Mouse (Mus musculus): Measurements from ENCODE around the gene Usp6nl. TPM values are rescaled to one million over a fixed set of nuclear protein-coding genes. Genes with fewer than 3 reads are reported as not detected.

Usp6nl gene
- total RNA-seq, 2 experiments from 2014 or later, result 13.1 to 13.5 TPM

- DNase-seq (ENCODE audit: low spot score in 2 of 2), result no peak
- H3K4me3 ChIP-seq, result no peak overlapping the region
- no peak overlapping the region for H3K27ac ChIP-seq
- TF ChIP-seq CTCF (conservative IDR thresholded peaks at IDR 0.05), result no peak
Measured at GRCm38 (mm10) chr2:6479620-6480019, 157.2 kb downstream of the Usp6nl start.

- no peak for TF ChIP-seq CTCF (conservative IDR thresholded peaks at IDR 0.05)
- no peak overlapping the region for H3K4me3 ChIP-seq
- no peak for DNase-seq (ENCODE audit: low spot score in 2 of 2)
- no peak overlapping the region for H3K27ac ChIP-seq
Measured at GRCm38 (mm10) chr2:6481966-6482365, 159.5 kb downstream of the Usp6nl start.

GRCm38 (mm10) chr2:6482411-6482810 lies 159.9 kb downstream of the Usp6nl start:
- DNase-seq (ENCODE audit: low spot score in 2 of 2), result no peak
- Histone ChIP-seq H3K4me3 (no peak overlapping the region), H3K27ac (no peak overlapping the region)
- no peak for TF ChIP-seq CTCF (conservative IDR thresholded peaks at IDR 0.05)

- no peak overlapping the region for H3K4me3 ChIP-seq
- no peak overlapping the region for H3K27ac ChIP-seq
- no peak for DNase-seq (ENCODE audit: low spot score in 2 of 2)
- no peak for TF ChIP-seq CTCF (conservative IDR thresholded peaks at IDR 0.05)
Measured at GRCm38 (mm10) chr2:6483081-6483992, 160.9 kb downstream of the Usp6nl start.

DNA sequence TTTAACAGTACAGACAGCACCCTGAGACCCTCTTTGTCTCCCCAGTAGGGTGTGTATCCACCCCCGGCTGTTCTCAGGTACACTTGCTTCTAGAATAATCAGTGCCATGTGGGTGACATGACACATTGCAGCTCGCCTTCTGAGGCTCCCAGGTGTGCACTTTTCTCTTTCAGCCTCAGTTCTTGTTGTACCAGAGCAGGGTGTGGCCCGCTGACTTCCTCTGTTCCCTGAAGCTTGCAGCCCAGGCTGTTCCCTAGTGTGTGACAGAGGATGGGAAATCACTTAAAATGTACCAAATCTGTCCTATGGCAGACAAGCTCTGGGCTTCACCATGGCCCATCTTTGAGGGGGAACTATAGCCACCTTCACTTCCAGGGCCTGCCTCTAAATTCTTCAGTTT lies 161.7 kb downstream of the Usp6nl start:
- no peak for TF ChIP-seq CTCF (conservative IDR thresholded peaks at IDR 0.05)
- no peak overlapping the region for H3K27ac ChIP-seq
- DNase-seq (ENCODE audit: low spot score in 2 of 2), result no peak
- H3K4me3 ChIP-seq, result no peak overlapping the region

DNA sequence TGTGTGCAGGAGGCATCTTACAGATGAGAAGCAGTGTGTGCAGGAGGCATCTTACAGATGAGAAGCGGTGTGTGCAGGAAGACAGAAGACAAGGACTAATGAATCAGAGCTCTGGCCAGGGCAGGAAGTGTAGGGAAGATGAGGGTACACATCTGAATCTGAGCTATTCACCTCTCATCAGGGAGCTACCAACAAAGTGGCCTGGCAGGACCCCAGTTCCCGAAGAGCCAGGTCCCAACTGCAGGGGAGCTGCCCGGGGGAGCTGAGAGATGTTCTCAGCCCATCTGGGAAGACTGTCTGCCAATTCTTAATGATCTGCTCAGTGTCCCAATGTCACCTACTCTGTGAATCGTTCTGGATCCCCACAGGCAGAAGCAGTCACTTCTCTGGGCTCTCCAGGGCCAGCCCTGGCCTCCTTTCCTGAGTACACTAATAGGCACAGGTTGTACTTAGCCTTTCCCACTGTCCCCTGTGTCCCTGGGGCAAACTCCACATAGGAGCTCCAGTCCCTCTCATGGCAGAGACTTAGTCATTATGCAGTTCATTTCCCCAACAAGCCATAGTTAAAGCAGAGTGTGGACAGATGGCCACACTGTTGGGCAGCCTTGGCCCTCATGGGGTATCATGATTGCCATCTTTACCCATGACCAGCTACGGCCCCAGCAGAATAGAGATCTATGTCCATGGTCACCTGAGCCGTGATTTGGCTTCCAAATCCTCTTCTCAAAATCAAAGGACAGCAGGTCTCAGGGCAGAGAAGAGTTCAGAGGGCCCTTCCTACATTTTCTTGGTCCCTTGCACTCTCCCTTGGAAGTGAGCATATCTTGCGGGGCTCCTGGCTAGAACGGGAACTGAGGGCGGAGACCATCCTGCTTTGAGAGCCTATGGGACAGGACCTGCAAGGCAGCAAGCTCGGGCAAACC lies 165.4 kb downstream of the Usp6nl start:
- H3K27ac ChIP-seq, result no peak overlapping the region
- no peak overlapping the region for H3K4me3 ChIP-seq
- no peak for DNase-seq (ENCODE audit: low spot score in 2 of 2)
- TF ChIP-seq CTCF (conservative IDR thresholded peaks at IDR 0.05), result no peak

GRCm38 (mm10) chr2:6488489-6489056 lies 166.1 kb downstream of the Usp6nl start:
- TF ChIP-seq CTCF (conservative IDR thresholded peaks at IDR 0.05), result no peak
- Histone ChIP-seq H3K4me3 (no peak overlapping the region), H3K27ac (no peak overlapping the region)
- DNase-seq (ENCODE audit: low spot score in 2 of 2), result peak; percentile 50 to 63

DNA sequence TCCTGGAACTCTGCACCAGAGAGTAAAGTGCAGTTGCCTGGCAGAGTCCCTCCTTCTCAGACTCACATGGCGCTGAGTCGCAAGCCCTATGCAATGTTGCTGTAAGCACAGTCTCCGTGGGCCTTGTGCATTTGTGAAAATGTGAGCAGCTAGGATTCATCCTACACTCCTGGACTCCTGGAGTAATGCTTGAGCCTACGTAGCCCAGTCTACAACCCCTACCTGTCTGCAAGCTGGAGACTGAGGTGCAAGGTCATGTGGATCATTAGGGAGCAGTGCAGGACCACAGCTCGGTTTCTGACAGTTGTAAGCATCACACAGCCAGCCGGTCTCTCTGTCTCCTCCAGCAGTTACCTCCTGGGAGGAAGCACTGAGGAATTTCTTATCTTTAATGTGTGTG lies 167.6 kb downstream of the Usp6nl start:
- TF ChIP-seq CTCF (conservative IDR thresholded peaks at IDR 0.05), result no peak
- no peak overlapping the region for H3K4me3 ChIP-seq
- DNase-seq (ENCODE audit: low spot score in 2 of 2), result no peak
- no peak overlapping the region for H3K27ac ChIP-seq

DNA sequence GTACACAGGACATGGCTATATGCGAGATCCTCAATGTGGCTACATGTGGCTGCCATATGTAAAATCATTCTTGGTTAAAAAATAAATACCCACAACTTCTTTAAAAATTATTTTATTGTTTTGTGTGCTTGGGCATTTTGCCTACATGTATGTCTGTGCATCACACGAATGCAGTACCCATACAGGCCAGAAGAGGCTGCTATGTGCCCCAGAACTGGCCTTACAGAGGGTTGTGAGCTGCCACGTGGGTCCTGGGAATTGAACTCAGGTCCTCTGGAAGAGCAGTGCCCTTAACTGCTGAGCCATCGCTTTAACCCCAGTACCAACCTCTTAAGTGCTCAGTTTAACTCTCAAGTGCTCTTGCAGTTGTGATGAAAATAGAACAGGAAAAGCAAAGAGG lies 168.4 kb downstream of the Usp6nl start:
- no peak overlapping the region for H3K27ac ChIP-seq
- DNase-seq (ENCODE audit: low spot score in 2 of 2), result no peak
- no peak overlapping the region for H3K4me3 ChIP-seq
- TF ChIP-seq CTCF (conservative IDR thresholded peaks at IDR 0.05), result peak; percentile 57

- H3K4me3 ChIP-seq, result no peak overlapping the region
- no peak for TF ChIP-seq CTCF (conservative IDR thresholded peaks at IDR 0.05)
- no peak for DNase-seq (ENCODE audit: low spot score in 2 of 2)
- no peak overlapping the region for H3K27ac ChIP-seq
Measured at GRCm38 (mm10) chr2:6493886-6494285, 171.4 kb downstream of the Usp6nl start.

Other genes with a start within 250 kb of the Usp6nl start
- 1 to 10 TPM; 2.0 to 2.1 TPM for gene Proser2, start 192.5 kb upstream of the Usp6nl start, total RNA-seq (2021)
- gene Echdc3, start 109.6 kb upstream of the Usp6nl start, total RNA-seq (2021), result under 1 TPM; 0.69 to 0.72 TPM

Data from layer of hippocampus, adult 2 months (tissue).